Mouse (Mus musculus) stomach, embryonic 16.5 days (tissue): ENCODE measurements around the gene Fam98c. TPM values are rescaled to one million over a fixed set of nuclear protein-coding genes. Genes with fewer than 3 reads are reported as not detected.

Experiments used
- ATAC-seq: fragments of 200-750 bp; cut with Nextera tagmentation; 2 replicates; pipeline ENCODE4 v1.8.0; 2017; ENCODE audit warnings: moderate number of reproducible peaks, moderate TSS enrichment; ENCODE audit not compliant: insufficient read depth, low FRiP score
- H3K27ac ChIP-seq: fragments of 300-500 bp; sonication (generic); 2 replicates; pipeline ENCODE4 v1.5.1; 2014; ENCODE audit warnings: low read length
- H3K27me3 ChIP-seq: fragments of 300-500 bp; sonication (generic); 2 replicates; pipeline ENCODE4 v1.6.1; 2014; ENCODE audit warnings: low read length, control low read depth, mixed read lengths; ENCODE audit not compliant: control insufficient read depth, insufficient read depth
- H3K36me3 ChIP-seq: fragments of 300-500 bp; sonication (generic); 2 replicates; pipeline ENCODE4 v1.6.1; 2014; ENCODE audit warnings: low read length; ENCODE audit not compliant: control insufficient read depth, insufficient read depth
- H3K4me1 ChIP-seq: fragments of 300-500 bp; sonication (generic); 2 replicates; pipeline ENCODE4 v1.6.1; 2014; ENCODE audit warnings: low read length, control low read depth, mixed read lengths; ENCODE audit not compliant: control insufficient read depth, insufficient read depth
- H3K4me2 ChIP-seq: fragments of 300-500 bp; sonication (generic); 2 replicates; pipeline ENCODE4 v1.6.1; 2014; ENCODE audit warnings: low read depth, low read length, mixed read lengths
- H3K4me3 ChIP-seq: fragments of 300-500 bp; sonication (generic); replicated peaks from 2 replicates; pipeline ENCODE4 v1.5.1; 2014; ENCODE audit warnings: mild to moderate bottlenecking, low read length
- H3K9ac ChIP-seq: fragments of 300-500 bp; sonication (generic); 2 replicates; pipeline ENCODE4 v1.6.1; 2014; ENCODE audit warnings: low read length
- H3K9me3 ChIP-seq: fragments of 300-500 bp; sonication (generic); replicated peaks from 2 replicates; pipeline ENCODE4 v1.6.1; 2016; ENCODE audit warnings: low read length, control low read depth; ENCODE audit not compliant: control insufficient read depth
- WGBS: fragments of 180-500 bp; shearing (Covaris S2); extraction: QIAGEN DNeasy Blood & Tissue Kit; methylation state at CpG from one replicate; pipeline ENCODE4 v1.1.7; 2014; 5-methylcytosine and 5-hydroxymethylcytosine counted together
- polyA plus RNA-seq: library from polyadenylated mRNA; unstranded; fragments of >200 nt; fragmentation: Nextera tagmentation; extraction: Ambion mirVana; gene quantifications from 2 replicates; pipeline ENCODE4 v1.2.1, GENCODE M21; 2015

Gene Fam98c
- polyA plus RNA-seq, 1 experiment from 2014 or later, result 19.6 TPM

DNA sequence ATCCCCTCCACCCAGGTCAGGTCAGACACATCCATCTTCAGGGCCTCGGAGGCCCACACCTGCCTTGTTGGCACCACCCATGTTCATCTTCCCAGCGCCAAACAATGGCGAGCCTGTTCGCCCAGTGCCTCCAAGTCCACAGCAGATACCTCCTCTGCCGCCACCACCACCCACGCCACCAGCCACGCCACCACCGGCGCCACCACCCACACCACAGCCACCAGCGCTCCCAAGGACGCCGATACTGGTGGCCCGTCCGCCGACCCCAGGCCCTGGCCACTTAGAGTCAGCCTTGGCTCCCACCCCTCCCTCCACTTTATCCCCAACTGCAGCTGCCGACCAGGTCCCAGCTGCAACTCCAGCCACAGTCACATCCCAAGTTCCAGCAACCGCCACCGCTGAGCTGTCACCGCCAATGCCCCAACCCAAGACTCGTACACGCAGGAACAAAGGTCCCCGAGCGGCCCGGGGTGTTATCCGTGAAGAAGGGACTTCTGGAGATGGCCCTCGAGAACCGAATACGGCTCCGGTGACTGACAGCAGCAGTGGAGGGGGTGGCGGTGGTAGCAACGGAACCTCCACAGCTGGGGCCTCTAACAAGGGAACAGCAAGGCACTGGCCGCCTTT, 16.5 kb upstream of the Fam98c start:
- 49% methylated on average over 32 of the region's 32 CpGs for WGBS

DNA sequence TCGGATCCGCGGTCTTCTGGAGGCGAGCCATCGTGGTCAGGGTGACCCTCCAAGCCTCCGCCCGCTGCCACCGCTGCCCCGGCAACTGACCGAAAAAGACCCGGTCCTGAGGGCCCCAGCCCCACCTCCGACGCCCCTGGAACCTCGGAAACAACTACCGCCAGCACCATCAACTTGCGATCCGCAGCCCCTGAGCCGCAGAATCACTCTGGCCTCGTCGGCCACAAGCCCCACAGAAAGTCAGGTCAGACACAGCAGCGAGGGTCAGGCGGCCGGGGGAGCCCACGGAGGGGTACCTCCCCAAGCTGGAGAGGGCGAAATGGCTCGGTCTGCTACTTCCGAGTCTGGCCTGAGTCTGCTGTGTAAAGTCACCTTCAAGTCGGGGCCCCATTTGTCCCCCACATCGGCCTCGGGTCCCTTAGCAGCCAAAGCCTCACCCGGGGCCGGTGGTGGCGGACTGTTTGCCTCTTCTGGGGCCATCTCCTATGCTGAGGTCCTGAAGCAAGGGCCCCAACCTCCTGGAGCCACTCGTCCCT, 15.6 kb upstream of the Fam98c start:
- no peaks in the 10 kb centered on the region for H3K9me3 ChIP-seq
- peak overlapping the region; percentile 67 for H3K4me3 ChIP-seq
- H3K27me3 ChIP-seq, result peaks cover 27% of the 10 kb centered on the region
- H3K4me1 ChIP-seq, result peaks cover 22% of the 10 kb centered on the region
- 7% methylated on average over 34 of the region's 34 CpGs for WGBS
- H3K36me3 ChIP-seq, result peaks cover 36% of the 10 kb centered on the region
- no peak overlapping the region for H3K27ac ChIP-seq
- peak overlapping the region; percentile 96 for H3K4me2 ChIP-seq
- peak overlapping the region; percentile 76 for H3K9ac ChIP-seq
- no peak for ATAC-seq

More for the DNA sequence above, 16.5 kb upstream of the Fam98c start:
- Histone ChIP-seq H3K36me3 (peaks cover 36% of the 10 kb centered on the region), H3K27ac (no peak overlapping the region), H3K4me3 (no peak overlapping the region), H3K4me1 (peaks cover 22% of the 10 kb centered on the region), H3K4me2 (no peak overlapping the region), H3K9me3 (no peaks in the 10 kb centered on the region), H3K9ac (no peak overlapping the region), H3K27me3 (peaks cover 27% of the 10 kb centered on the region)
- no peak for ATAC-seq

DNA sequence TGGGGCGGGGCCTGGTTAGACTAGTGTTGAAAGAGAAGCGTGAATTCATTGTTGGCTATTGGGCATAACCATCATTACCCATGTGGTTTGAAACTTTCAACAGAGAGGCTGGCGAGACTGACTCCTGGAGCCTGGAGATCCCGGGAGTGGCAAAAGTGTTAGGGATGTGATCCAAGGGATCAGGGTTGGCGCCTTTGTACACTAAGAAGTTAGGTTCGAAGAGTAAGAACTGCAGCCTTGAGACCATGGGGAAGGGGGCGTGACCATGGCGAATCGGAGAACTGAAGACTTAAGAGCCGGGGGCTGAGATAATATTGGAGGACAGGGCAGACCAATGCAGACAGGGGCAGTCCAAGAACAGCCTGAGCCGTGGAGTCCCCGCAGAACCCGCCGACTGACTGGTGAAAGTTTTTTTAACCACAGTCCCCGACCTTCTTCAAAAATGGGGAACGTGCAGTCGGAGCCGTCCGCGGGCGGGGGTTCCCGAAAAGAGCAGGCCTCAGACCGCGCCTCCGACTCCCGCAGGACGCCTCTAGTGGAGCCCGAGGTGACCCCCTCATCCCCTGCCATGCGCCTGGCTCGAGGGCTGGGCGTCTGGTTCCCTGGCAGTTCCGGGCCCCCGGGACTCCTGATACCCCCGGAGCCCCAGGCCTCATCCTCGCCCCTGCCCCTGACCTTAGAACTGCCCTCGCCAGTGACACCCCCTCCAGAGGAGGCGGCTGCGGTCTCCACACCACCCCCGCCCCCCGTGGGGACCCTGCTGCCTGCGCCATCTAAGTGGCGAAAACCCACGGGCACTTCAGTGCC, 14.9 kb upstream of the Fam98c start:
- Histone ChIP-seq H3K27me3 (peaks cover 27% of the 10 kb centered on the region), H3K9ac (peak overlapping the region; percentile 76), H3K4me1 (peaks cover 22% of the 10 kb centered on the region), H3K36me3 (peaks cover 30% of the 10 kb centered on the region), H3K27ac (peak overlapping the region; percentile 87; the same call in 1 of the 2 replicates), H3K4me2 (peak overlapping the region; percentile 96), H3K9me3 (no peaks in the 10 kb centered on the region), H3K4me3 (peak overlapping the region; percentile 67)
- WGBS, result 2% methylated on average over 43 of the region's 43 CpGs
- no peak for ATAC-seq

DNA sequence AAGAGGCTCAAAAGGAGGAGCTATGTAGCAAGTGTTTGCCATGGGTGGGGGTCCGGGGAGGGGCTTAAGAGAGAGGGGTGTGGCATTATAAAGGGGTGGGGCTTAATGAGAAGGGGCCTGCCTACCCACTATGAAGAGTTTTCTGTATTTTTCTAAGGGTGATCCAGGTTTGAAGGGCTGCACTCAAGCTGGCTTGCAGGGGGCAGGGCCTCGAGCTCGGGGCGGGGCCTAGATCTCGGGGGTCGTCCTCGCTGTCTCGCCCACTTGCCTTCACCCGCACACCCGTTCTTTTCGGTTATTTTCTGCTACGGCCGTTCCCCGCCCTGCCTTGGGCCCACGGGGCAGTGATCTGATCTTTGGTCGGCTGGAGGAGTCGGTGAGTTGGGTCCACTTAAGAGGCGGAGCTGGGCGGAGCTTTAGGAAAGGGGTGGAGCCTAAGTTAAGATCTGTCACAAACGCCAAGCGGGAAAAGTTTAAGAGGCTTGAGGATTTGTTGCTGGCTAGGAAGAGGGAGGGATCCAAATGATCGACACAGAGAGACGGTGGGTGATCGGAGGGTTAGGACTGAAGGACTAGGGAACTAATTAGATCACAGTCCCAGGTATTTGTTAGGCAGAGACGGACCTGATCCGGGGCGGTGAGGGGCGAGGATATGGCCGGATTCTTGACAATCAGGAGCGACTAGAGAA, 14.2 kb upstream of the Fam98c start, which contains the start of the genes Ggn and Spred3:
TSS of gene Ggn (plus strand) at position 145 of the 689 bp plus-strand sequence.
TSS of gene Spred3 (minus strand) at position 346 of the 689 bp plus-strand sequence.
- ATAC-seq, result peak; percentile 68
- peak within 1 kb of the TSS; percentile 76 for H3K9ac ChIP-seq
- H3K27me3 ChIP-seq, result peaks cover 27% of the 10 kb centered on the region
- peaks cover 23% of the 10 kb centered on the region for H3K36me3 ChIP-seq
- WGBS, result under 1% methylated on average over 30 of the region's 30 CpGs
- H3K27ac ChIP-seq, result peak within 1 kb of the TSS; percentile 87
- H3K4me1 ChIP-seq, result peaks cover 22% of the 10 kb centered on the region
- H3K9me3 ChIP-seq, result no peaks in the 10 kb centered on the region
- H3K4me3 ChIP-seq, result peak within 1 kb of the TSS; percentile 67
- H3K4me2 ChIP-seq, result peak within 1 kb of the TSS; percentile 96

DNA sequence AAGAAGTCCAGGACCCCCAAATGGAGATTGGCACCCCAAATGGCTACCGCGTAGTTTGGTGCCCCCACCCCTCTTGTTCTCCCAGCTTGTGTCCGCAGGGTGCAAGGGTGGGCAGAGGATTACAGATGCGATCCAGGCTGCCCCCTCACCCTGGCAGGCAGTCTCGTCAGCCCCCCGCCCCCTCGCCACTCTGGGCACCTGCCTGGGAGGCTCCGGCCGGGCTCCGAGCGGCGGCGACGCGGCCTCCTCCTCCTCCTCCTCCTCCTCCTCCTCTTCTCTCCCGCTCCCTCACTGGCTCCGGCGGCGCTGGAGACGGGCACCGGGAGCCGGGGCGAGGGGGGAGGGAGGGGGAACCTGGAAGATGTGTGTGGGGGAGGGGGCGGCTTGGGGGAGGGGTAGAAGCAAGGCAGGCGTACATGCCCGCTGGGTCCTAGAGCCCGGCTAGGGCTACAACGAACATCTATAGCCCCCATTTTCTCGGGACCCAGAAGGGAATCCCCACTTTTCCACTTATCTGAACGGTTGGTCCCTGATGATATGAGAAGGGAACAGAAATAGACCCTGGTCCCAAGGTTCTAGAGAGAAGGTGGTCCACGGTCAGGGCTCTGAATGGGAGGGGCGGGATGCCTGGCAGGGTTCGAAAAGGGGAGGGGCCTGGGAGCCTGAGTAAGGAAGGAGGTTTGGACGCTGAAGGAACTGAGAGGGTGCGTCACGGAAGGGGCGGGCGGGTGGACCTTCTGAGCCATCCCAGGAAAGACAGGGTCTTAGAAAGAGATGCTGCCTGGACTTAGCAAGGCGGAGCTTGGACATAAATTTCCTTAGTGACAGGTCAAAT, 13.4 kb upstream of the Fam98c start:
- H3K27me3 ChIP-seq, result peaks cover 27% of the 10 kb centered on the region
- peak overlapping the region; percentile 96 for H3K4me2 ChIP-seq
- H3K36me3 ChIP-seq, result peaks cover 15% of the 10 kb centered on the region
- no peaks in the 10 kb centered on the region for H3K9me3 ChIP-seq
- peaks cover 22% of the 10 kb centered on the region for H3K4me1 ChIP-seq
- peak overlapping the region; percentile 87 for H3K27ac ChIP-seq
- peak overlapping the region; percentile 67 for H3K4me3 ChIP-seq
- peak overlapping the region; percentile 76 for H3K9ac ChIP-seq
- WGBS, result under 1% methylated on average over 31 of the region's 39 CpGs
- peak; percentile 86 for ATAC-seq

DNA sequence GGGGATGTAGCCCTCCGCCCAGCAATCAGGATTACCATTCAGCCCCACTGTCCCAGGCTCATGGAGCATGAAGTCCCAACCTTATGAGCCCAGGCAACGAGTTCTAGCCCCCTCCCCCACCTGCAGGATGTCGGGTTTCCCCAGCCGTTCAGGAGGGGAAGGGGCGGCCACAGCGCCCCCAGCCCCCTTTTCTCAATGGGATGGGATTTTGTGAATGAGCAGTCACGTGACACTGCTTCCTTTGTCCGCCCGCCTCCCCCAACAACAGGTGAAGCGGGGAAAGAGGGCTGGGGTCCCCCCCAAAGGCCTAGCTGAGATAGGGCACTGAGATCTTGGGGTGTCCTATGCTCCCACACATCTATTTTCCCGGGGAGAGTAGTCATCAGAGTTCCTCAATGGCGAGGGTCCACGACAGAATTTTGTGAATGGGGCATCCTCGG, 12.8 kb upstream of the Fam98c start:
- Histone ChIP-seq H3K9ac (peak overlapping the region; percentile 76), H3K4me1 (peaks cover 22% of the 10 kb centered on the region), H3K27ac (0 out of 2 replicates have a peak overlapping the region, but pooled peaks have one; percentile 87), H3K36me3 (0 out of 2 replicates have a peak, but pooled peaks cover 9% of the 10 kb centered on the region), H3K27me3 (peaks cover 26% of the 10 kb centered on the region), H3K4me3 (peak overlapping the region; percentile 67), H3K4me2 (peak overlapping the region; percentile 96), H3K9me3 (no peaks in the 10 kb centered on the region)
- 2% methylated on average over 14 of the region's 14 CpGs for WGBS
- no peak for ATAC-seq

DNA sequence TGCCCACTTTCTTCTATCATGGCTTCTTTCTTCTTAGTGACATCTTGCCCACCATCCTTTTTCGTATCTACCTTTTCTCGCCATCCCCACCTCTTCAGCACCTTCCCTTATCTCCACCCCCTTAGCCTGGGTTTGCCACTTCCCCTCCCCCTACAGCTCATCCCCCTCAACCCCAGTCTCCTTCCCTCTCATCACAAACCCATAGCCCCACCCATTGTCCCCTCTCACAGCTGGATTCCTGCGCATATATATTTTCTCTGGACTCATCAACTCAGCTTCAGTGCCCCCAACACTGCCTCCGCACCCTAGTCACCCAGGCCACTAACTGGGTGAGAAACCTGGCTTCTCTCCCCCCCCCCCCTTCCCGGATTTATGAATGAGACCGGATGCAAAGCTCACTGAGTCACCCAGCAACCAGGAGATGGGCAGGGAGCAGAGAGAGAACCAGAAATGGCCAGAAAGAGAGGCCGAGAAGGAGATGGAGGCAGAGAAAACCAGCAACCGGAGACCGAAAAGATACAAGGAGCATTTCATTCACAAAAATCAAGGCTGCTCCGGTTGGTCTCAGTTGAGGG, 12.2 kb upstream of the Fam98c start:
- H3K36me3 ChIP-seq, result 0 out of 2 replicates have a peak, but pooled peaks cover 5% of the 10 kb centered on the region
- no peaks in the 10 kb centered on the region for H3K9me3 ChIP-seq
- ATAC-seq, result no peak
- peak overlapping the region; percentile 67 for H3K4me3 ChIP-seq
- peak overlapping the region; percentile 96 for H3K4me2 ChIP-seq
- H3K27me3 ChIP-seq, result peaks cover 20% of the 10 kb centered on the region
- peaks cover 22% of the 10 kb centered on the region for H3K4me1 ChIP-seq
- WGBS, result 13% methylated on average over 10 of the region's 10 CpGs
- H3K9ac ChIP-seq, result peak overlapping the region; percentile 76; the same call in 1 of the 2 replicates
- no peak overlapping the region for H3K27ac ChIP-seq

DNA sequence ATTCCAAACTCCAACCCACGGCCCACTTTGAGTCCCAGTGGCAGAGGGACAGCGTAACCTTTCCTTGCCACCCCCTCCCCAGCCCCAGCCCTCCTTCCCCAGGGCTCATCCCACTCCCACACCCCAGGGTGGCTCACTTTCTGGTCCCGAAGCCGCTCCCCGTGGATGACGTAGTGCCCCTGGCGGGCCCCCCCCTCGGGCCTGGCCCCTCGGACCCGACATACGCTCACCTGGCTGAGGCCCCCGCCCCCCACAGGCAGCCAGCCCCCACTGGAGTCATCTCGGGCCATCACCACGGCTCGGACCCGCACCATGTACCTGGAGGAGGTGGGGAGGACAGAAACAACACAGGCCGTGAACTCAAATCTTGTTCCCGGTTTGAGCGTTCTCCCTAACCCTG, 11.6 kb upstream of the Fam98c start:
- no peaks in the 10 kb centered on the region for H3K36me3 ChIP-seq
- H3K27ac ChIP-seq, result no peak overlapping the region
- no peak overlapping the region for H3K4me3 ChIP-seq
- 28% methylated on average over 19 of the region's 19 CpGs for WGBS
- H3K4me1 ChIP-seq, result peaks cover 26% of the 10 kb centered on the region
- no peak overlapping the region for H3K4me2 ChIP-seq
- ATAC-seq, result no peak
- H3K9ac ChIP-seq, result no peak overlapping the region
- peaks cover 14% of the 10 kb centered on the region for H3K27me3 ChIP-seq
- no peaks in the 10 kb centered on the region for H3K9me3 ChIP-seq
